Mouse (Mus musculus) olfactory bulb, adult 2 months (tissue): ENCODE data around the gene 0610040J01Rik.

ENCODE experiments used
- CTCF ChIP-seq: fragments of 200-500 bp; IDR thresholded peaks from 2 replicates; pipeline ENCODE4 v1.5.1; 2012; ENCODE audit warnings: low read depth, mild to moderate bottlenecking, low read length, moderate library complexity; ENCODE audit not compliant: insufficient read depth
- POLR2A ChIP-seq: fragments of 200-500 bp; IDR thresholded peaks from 2 replicates; pipeline ENCODE4 v1.6.1; 2012; ENCODE audit warnings: mild to moderate bottlenecking, low read depth, low read length, moderate library complexity; ENCODE audit not compliant: insufficient read depth

DNA sequence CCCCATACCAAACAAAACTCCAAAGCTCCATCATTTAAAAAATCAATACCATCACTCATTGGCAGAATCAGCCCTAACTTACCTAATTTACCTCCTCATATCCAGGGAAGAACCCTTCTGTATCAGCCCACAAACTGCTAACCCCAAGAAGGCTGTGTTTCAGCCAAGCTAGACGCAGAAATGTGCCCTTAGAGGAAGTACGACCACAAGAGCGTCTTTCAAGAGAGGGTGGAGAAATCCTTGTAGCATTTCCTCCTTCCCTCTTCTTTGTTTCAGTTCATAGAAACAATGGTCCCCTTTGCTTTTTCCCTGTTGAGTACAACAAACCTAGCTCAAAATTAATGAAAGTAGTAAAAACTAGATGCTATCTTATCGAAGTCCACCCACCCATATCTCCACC is 18.9 kb downstream of the 0610040J01Rik start:
- TF ChIP-seq CTCF (no peak), POLR2A (no peak)
